Mouse (Mus musculus) limb, embryonic 15.5 days (tissue): ENCODE data around the gene Arhgap15. TPM values are rescaled to one million over a fixed set of nuclear protein-coding genes. Genes with fewer than 3 reads are reported as not detected.

ENCODE experiments used
- ATAC-seq: fragments of 200-750 bp; cut with Nextera tagmentation; 2 replicates; pipeline ENCODE4 v1.8.0; 2017; ENCODE audit warnings: low read depth, moderate TSS enrichment; ENCODE audit not compliant: insufficient number of reproducible peaks, low FRiP score, low TSS enrichment
- H3K27ac ChIP-seq: fragments of 300-500 bp; sonication (generic); 2 replicates; pipeline ENCODE4 v1.5.1; 2015; ENCODE audit warnings: moderate library complexity, mild to moderate bottlenecking, inconsistent platforms
- H3K27me3 ChIP-seq: fragments of 300-500 bp; sonication (generic); 2 replicates; pipeline ENCODE4 v1.6.1; 2015; ENCODE audit warnings: inconsistent platforms
- H3K36me3 ChIP-seq: fragments of 300-500 bp; sonication (generic); 2 replicates; pipeline ENCODE4 v1.6.1; 2015; ENCODE audit warnings: inconsistent platforms
- H3K4me1 ChIP-seq: fragments of 300-500 bp; sonication (generic); 2 replicates; pipeline ENCODE4 v1.6.1; 2015; ENCODE audit warnings: inconsistent platforms
- H3K4me2 ChIP-seq: fragments of 300-500 bp; sonication (generic); 2 replicates; pipeline ENCODE4 v1.6.1; 2015; ENCODE audit warnings: mild to moderate bottlenecking, inconsistent platforms
- H3K4me3 ChIP-seq: fragments of 300-500 bp; sonication (generic); 2 replicates; pipeline ENCODE4 v1.5.1; 2015; ENCODE audit warnings: mild to moderate bottlenecking, inconsistent platforms
- H3K9ac ChIP-seq: fragments of 300-500 bp; sonication (generic); 2 replicates; pipeline ENCODE4 v1.6.1; 2015; ENCODE audit warnings: inconsistent platforms
- H3K9me3 ChIP-seq: fragments of 300-500 bp; sonication (generic); 2 replicates; pipeline ENCODE4 v1.6.1; 2016; ENCODE audit warnings: inconsistent platforms
- WGBS: fragments of 180-500 bp; shearing (Covaris S2); methylation state at CpG from one replicate; pipeline ENCODE4 v1.1.7; 2015; 5-methylcytosine and 5-hydroxymethylcytosine counted together
- polyA plus RNA-seq: library from polyadenylated mRNA; unstranded; fragments of >200 nt; fragmentation: Nextera tagmentation; extraction: Ambion mirVana; gene quantifications from 2 replicates; pipeline ENCODE4 v1.2.1, GENCODE M21; 2015

Arhgap15 gene
- polyA plus RNA-seq, 1 experiment from 2014 or later = 2.7 TPM

GRCm38 (mm10) chr2:43835931-43836330 lies 87.3 kb downstream of the Arhgap15 start:
- Histone ChIP-seq H3K9me3 (no peaks in the 10 kb centered on the region), H3K4me3 (no peak overlapping the region), H3K9ac (no peak overlapping the region), H3K27me3 (no peaks in the 10 kb centered on the region), H3K4me1 (no peaks in the 10 kb centered on the region), H3K36me3 (no peaks in the 10 kb centered on the region), H3K27ac (no peak overlapping the region), H3K4me2 (no peak overlapping the region)
- WGBS = 76% methylated on average over 5 of the region's 5 CpGs
- no peak for ATAC-seq

GRCm38 (mm10) chr2:43841644-43842043 lies 93.0 kb downstream of the Arhgap15 start:
- 53% methylated on average over 5 of the region's 5 CpGs for WGBS
- Histone ChIP-seq H3K27me3 (no peaks in the 10 kb centered on the region), H3K36me3 (no peaks in the 10 kb centered on the region), H3K9me3 (no peaks in the 10 kb centered on the region), H3K4me1 (no peaks in the 10 kb centered on the region), H3K4me3 (no peak overlapping the region), H3K27ac (no peak overlapping the region), H3K4me2 (no peak overlapping the region), H3K9ac (no peak overlapping the region)
- ATAC-seq = no peak

GRCm38 (mm10) chr2:43851195-43851594 lies 102.6 kb downstream of the Arhgap15 start:
- Histone ChIP-seq H3K4me3 (no peak overlapping the region), H3K9me3 (no peaks in the 10 kb centered on the region), H3K27ac (no peak overlapping the region), H3K4me2 (no peak overlapping the region), H3K36me3 (no peaks in the 10 kb centered on the region), H3K4me1 (no peaks in the 10 kb centered on the region), H3K9ac (no peak overlapping the region), H3K27me3 (no peaks in the 10 kb centered on the region)
- WGBS = 62% methylated on average over 3 of the region's 3 CpGs
- ATAC-seq = no peak

DNA sequence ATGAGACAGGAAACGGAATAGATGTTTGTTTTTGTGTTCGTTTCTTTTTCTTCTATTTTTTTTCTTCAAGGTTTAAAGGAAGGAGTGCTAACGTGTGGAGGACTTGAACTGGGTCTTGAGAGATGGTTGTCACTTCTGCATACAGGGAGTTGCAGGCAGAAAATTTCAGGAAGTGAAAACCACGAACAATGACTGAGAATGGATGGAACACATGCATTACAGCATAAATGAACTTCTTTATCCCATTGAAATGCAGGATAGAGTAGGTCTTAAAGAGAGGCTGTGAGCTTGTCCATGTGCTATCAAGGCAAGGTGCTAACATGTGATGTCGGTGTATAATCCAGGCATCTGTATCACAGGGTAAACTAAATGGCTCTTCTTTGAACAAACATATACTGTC lies 114.1 kb downstream of the Arhgap15 start:
- 80% methylated on average over 5 of the region's 5 CpGs for WGBS
- Histone ChIP-seq H3K36me3 (no peaks in the 10 kb centered on the region), H3K4me2 (no peak overlapping the region), H3K9ac (no peak overlapping the region), H3K9me3 (no peaks in the 10 kb centered on the region), H3K27ac (no peak overlapping the region), H3K27me3 (no peaks in the 10 kb centered on the region), H3K4me3 (no peak overlapping the region), H3K4me1 (no peaks in the 10 kb centered on the region)
- no peak for ATAC-seq

DNA sequence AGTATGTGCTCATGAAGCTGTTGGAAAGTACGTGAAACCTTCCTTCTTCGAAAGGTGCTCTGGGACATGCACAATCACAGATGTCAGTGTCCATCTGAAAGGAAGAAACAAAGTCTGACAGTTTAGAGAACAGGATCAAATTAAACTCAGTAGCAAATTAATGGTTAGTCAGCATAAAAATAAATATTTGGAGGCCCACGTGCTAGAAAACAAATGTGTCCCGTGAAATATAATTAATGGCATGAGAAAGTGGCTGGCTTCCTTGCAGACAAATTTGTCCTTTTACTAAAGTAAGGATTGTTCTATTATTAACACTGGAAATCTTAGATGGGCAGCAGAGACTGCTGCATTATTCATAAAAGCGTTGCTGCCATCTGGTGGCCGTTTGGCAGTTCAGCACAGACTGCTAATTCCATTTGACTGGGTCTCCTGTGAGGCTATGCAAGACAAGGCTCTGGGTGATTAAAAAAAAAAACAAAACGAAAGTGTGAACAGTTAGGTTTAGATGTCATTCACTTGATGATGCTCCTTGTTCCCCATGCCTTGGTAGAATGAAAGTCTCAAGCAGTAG lies 153.9 kb downstream of the Arhgap15 start:
- Histone ChIP-seq H3K4me2 (no peak overlapping the region), H3K36me3 (no peaks in the 10 kb centered on the region), H3K9ac (no peak overlapping the region), H3K9me3 (no peaks in the 10 kb centered on the region), H3K27ac (no peak overlapping the region), H3K27me3 (no peaks in the 10 kb centered on the region), H3K4me1 (no peaks in the 10 kb centered on the region), H3K4me3 (no peak overlapping the region)
- 24% methylated on average over 7 of the region's 7 CpGs for WGBS
- ATAC-seq = no peak

GRCm38 (mm10) chr2:43907496-43907895 lies 158.9 kb downstream of the Arhgap15 start:
- no peak overlapping the region for H3K9ac ChIP-seq
- no peaks in the 10 kb centered on the region for H3K4me1 ChIP-seq
- ATAC-seq = no peak
- no peaks in the 10 kb centered on the region for H3K36me3 ChIP-seq
- 66% methylated on average over 5 of the region's 5 CpGs for WGBS
- H3K27me3 ChIP-seq = no peaks in the 10 kb centered on the region
- no peak overlapping the region for H3K4me3 ChIP-seq
- no peak overlapping the region for H3K4me2 ChIP-seq
- no peak overlapping the region for H3K27ac ChIP-seq
- no peaks in the 10 kb centered on the region for H3K9me3 ChIP-seq

DNA sequence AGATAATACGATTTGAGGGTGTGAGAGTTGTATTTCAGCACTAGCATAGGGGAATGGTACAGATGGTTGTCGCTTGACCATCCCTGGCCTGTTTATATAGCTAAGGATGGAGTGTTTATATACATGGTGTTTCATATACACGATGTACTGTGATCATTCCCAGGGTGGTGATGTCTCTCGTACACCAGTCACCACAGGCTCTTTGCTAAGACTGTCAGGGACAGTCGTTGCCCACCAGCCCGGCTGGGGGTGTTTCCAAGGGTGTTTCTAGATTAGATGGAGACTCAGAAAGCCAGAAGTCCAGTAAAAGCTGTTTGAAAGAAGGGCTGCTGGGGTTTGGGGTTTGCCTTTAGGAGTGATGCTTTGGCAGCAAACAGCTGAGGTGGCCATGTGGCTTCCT lies 165.5 kb downstream of the Arhgap15 start:
- no peak overlapping the region for H3K4me3 ChIP-seq
- H3K4me1 ChIP-seq = no peaks in the 10 kb centered on the region
- no peaks in the 10 kb centered on the region for H3K9me3 ChIP-seq
- H3K36me3 ChIP-seq = no peaks in the 10 kb centered on the region
- WGBS = 85% methylated on average over 6 of the region's 6 CpGs
- ATAC-seq = no peak
- no peak overlapping the region for H3K9ac ChIP-seq
- no peak overlapping the region for H3K4me2 ChIP-seq
- H3K27ac ChIP-seq = no peak overlapping the region
- H3K27me3 ChIP-seq = no peaks in the 10 kb centered on the region

- Histone ChIP-seq H3K4me1 (no peaks in the 10 kb centered on the region), H3K27me3 (no peaks in the 10 kb centered on the region), H3K9me3 (no peaks in the 10 kb centered on the region), H3K9ac (no peak overlapping the region), H3K36me3 (no peaks in the 10 kb centered on the region), H3K27ac (no peak overlapping the region), H3K4me3 (no peak overlapping the region), H3K4me2 (no peak overlapping the region)
- WGBS = 92% methylated on average over 5 of the region's 5 CpGs
- no peak for ATAC-seq
Measured at GRCm38 (mm10) chr2:43923863-43924340, 175.3 kb downstream of the Arhgap15 start.

DNA sequence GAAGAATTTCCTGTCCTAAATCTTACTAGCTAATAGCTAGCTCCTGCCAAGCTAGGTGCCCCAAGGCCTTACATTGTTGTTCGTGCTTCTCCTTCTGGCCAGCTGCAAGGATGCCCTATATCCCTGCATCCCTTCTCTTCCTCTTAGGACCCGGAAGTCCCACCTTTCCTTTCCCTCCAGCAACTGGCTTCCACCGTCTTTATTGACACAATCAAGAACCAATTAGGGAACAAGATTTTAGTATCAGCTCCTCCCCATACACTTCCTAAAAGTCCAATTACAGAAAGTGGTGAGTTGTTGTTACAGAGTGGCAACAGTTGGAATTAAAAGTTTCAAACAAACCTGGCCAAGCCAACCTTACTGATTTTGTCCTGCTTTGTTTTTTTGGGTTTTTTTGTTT lies 183.1 kb downstream of the Arhgap15 start:
- ATAC-seq = no peak
- Histone ChIP-seq H3K9me3 (no peaks in the 10 kb centered on the region), H3K27ac (no peak overlapping the region), H3K4me1 (no peaks in the 10 kb centered on the region), H3K36me3 (no peaks in the 10 kb centered on the region), H3K4me2 (no peak overlapping the region), H3K9ac (no peak overlapping the region), H3K4me3 (no peak overlapping the region), H3K27me3 (no peaks in the 10 kb centered on the region)
- WGBS = 76% methylated on average over 3 of the region's 3 CpGs

DNA sequence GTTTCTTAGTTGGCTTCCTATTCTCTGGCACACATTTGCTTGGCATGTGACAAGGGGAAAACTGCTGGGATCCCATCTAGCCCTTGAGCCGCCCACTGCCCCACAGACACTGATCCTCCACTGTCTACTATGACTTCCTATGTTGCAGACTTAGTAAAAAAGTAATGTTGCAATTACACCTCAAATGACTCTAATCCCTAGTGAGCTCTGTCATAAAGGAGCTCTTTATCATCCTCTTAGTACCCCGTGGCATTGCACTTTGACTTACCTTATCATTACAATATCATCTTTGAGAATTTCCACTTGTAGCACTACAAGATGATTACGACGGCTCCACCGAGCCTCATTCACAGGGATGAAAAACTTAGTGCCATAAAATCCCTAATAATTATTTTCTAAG lies 190.6 kb downstream of the Arhgap15 start:
- Histone ChIP-seq H3K36me3 (no peaks in the 10 kb centered on the region), H3K4me2 (no peak overlapping the region), H3K4me3 (no peak overlapping the region), H3K9me3 (no peaks in the 10 kb centered on the region), H3K9ac (no peak overlapping the region), H3K27me3 (no peaks in the 10 kb centered on the region), H3K27ac (no peak overlapping the region), H3K4me1 (no peaks in the 10 kb centered on the region)
- 79% methylated on average over 5 of the region's 5 CpGs for WGBS
- ATAC-seq = no peak

GRCm38 (mm10) chr2:43945679-43946078 lies 197.1 kb downstream of the Arhgap15 start:
- no peak for ATAC-seq
- H3K4me3 ChIP-seq = no peak overlapping the region
- H3K4me1 ChIP-seq = no peaks in the 10 kb centered on the region
- no peaks in the 10 kb centered on the region for H3K9me3 ChIP-seq
- 94% methylated on average over 2 of the region's 2 CpGs for WGBS
- no peak overlapping the region for H3K4me2 ChIP-seq
- H3K36me3 ChIP-seq = no peaks in the 10 kb centered on the region
- H3K27me3 ChIP-seq = no peaks in the 10 kb centered on the region
- H3K27ac ChIP-seq = no peak overlapping the region
- no peak overlapping the region for H3K9ac ChIP-seq

GRCm38 (mm10) chr2:43949775-43950492 lies 201.3 kb downstream of the Arhgap15 start:
- Histone ChIP-seq H3K36me3 (no peaks in the 10 kb centered on the region), H3K9ac (no peak overlapping the region), H3K4me3 (no peak overlapping the region), H3K4me2 (no peak overlapping the region), H3K27ac (no peak overlapping the region), H3K4me1 (no peaks in the 10 kb centered on the region), H3K9me3 (no peaks in the 10 kb centered on the region), H3K27me3 (no peaks in the 10 kb centered on the region)
- ATAC-seq = no peak
- 61% methylated on average over 13 of the region's 13 CpGs for WGBS
